Mouse (Mus musculus) midbrain, embryonic 14.5 days (tissue): ENCODE data around the gene Srp9. TPM values are rescaled to one million over a fixed set of nuclear protein-coding genes. Genes with fewer than 3 reads are reported as not detected.

Experiments used
- ATAC-seq: fragments of 200-750 bp; cut with Nextera tagmentation; 2 replicates; pipeline ENCODE4 v1.8.0; 2017; ENCODE audit warnings: moderate number of reproducible peaks, moderate library complexity; ENCODE audit not compliant: low FRiP score, low TSS enrichment
- DNase-seq: peaks from one replicate; pipeline ENCODE4 v3.0.0-alpha.2; 2015
- H3K27ac ChIP-seq: fragments of 300-500 bp; sonication (generic); replicated peaks from 2 replicates; pipeline ENCODE4 v1.5.1; 2014; ENCODE audit warnings: mild to moderate bottlenecking, low read depth, low read length, moderate library complexity
- H3K27me3 ChIP-seq: fragments of 300-500 bp; sonication (generic); 2 replicates; pipeline ENCODE4 v1.6.1; 2014; ENCODE audit warnings: low read length, control low read depth, mixed read lengths; ENCODE audit not compliant: control insufficient read depth, insufficient read depth
- H3K36me3 ChIP-seq: fragments of 300-500 bp; sonication (generic); 2 replicates; pipeline ENCODE4 v1.6.1; 2014; ENCODE audit warnings: low read length, control low read depth; ENCODE audit not compliant: control insufficient read depth, insufficient read depth
- H3K4me1 ChIP-seq: fragments of 300-500 bp; sonication (generic); 2 replicates; pipeline ENCODE4 v1.6.1; 2014; ENCODE audit warnings: mild to moderate bottlenecking, antibody characterized with exemption, low read length, control low read depth; ENCODE audit not compliant: control insufficient read depth, insufficient read depth
- H3K4me2 ChIP-seq: fragments of 300-500 bp; sonication (generic); 2 replicates; pipeline ENCODE4 v1.6.1; 2014; ENCODE audit warnings: mild to moderate bottlenecking, low read length, moderate library complexity
- H3K4me3 ChIP-seq: fragments of 300-500 bp; sonication (generic); replicated peaks from 2 replicates; pipeline ENCODE4 v1.5.1; 2014; ENCODE audit warnings: low read depth, low read length
- H3K9ac ChIP-seq: fragments of 300-500 bp; sonication (generic); replicated peaks from 2 replicates; pipeline ENCODE4 v1.6.1; 2014; ENCODE audit warnings: mild to moderate bottlenecking, low read length, moderate library complexity
- H3K9me3 ChIP-seq: fragments of 300-500 bp; sonication (generic); 2 replicates; pipeline ENCODE4 v1.6.1; 2016; ENCODE audit warnings: low read length, control low read depth, mixed read lengths; ENCODE audit not compliant: control insufficient read depth
- WGBS: fragments of 180-500 bp; shearing (Covaris S2); extraction: QIAGEN DNeasy Blood & Tissue Kit; methylation state at CpG from one replicate; pipeline ENCODE4 v1.1.7; 2014; 5-methylcytosine and 5-hydroxymethylcytosine counted together
- polyA plus RNA-seq: library from polyadenylated mRNA; unstranded; fragments of >200 nt; fragmentation: Nextera tagmentation; extraction: Ambion mirVana; gene quantifications from 2 replicates; pipeline ENCODE4 v1.2.1, GENCODE M21; 2014

The Srp9 gene
- polyA plus RNA-seq, 1 experiment from 2014 or later: 151 TPM

GRCm38 (mm10) chr1:182090298-182090677 lies 34.2 kb upstream of the Srp9 start:
- peaks cover 41% of the 10 kb centered on the region for H3K4me1 ChIP-seq
- H3K27me3 ChIP-seq: no peaks in the 10 kb centered on the region
- 0 out of 2 replicates have a peak overlapping the region, but pooled peaks have one; percentile 4 for H3K4me2 ChIP-seq
- ATAC-seq (no peak; the same call in 1 of the 2 replicates), DNase-seq (no peak)
- H3K4me3 ChIP-seq: no peak overlapping the region
- WGBS: 18% methylated on average over 5 of the region's 5 CpGs
- 0 out of 2 replicates have a peak overlapping the region, but pooled peaks have one; percentile 6 for H3K9ac ChIP-seq
- H3K36me3 ChIP-seq: no peaks in the 10 kb centered on the region
- H3K9me3 ChIP-seq: no peaks in the 10 kb centered on the region
- H3K27ac ChIP-seq: peak overlapping the region; percentile 57; the same call in 1 of the 2 replicates

- ATAC-seq (no peak), DNase-seq (no peak)
- Histone ChIP-seq H3K36me3 (no peaks in the 10 kb centered on the region), H3K9ac (no peak overlapping the region), H3K27ac (no peak overlapping the region), H3K4me1 (peaks cover 44% of the 10 kb centered on the region), H3K27me3 (no peaks in the 10 kb centered on the region), H3K4me2 (no peak overlapping the region), H3K9me3 (no peaks in the 10 kb centered on the region), H3K4me3 (no peak overlapping the region)
- 76% methylated on average over 7 of the region's 7 CpGs for WGBS
Measured at GRCm38 (mm10) chr1:182091261-182091660, 33.3 kb upstream of the Srp9 start.

GRCm38 (mm10) chr1:182091746-182092412 lies 32.7 kb upstream of the Srp9 start:
- Histone ChIP-seq H3K9ac (no peak overlapping the region), H3K36me3 (no peaks in the 10 kb centered on the region), H3K27me3 (no peaks in the 10 kb centered on the region), H3K4me3 (no peak overlapping the region), H3K4me1 (peaks cover 44% of the 10 kb centered on the region), H3K4me2 (no peak overlapping the region), H3K9me3 (no peaks in the 10 kb centered on the region), H3K27ac (no peak overlapping the region)
- DNase-seq: no peak
- ATAC-seq: no peak
- 84% methylated on average over 13 of the region's 13 CpGs for WGBS

GRCm38 (mm10) chr1:182092413-182092800 lies 32.1 kb upstream of the Srp9 start:
- DNase-seq (no peak), ATAC-seq (no peak)
- H3K4me2 ChIP-seq: no peak overlapping the region
- WGBS: 80% methylated on average over 5 of the region's 5 CpGs
- no peaks in the 10 kb centered on the region for H3K9me3 ChIP-seq
- no peak overlapping the region for H3K27ac ChIP-seq
- no peaks in the 10 kb centered on the region for H3K36me3 ChIP-seq
- no peaks in the 10 kb centered on the region for H3K27me3 ChIP-seq
- no peak overlapping the region for H3K9ac ChIP-seq
- peaks cover 44% of the 10 kb centered on the region for H3K4me1 ChIP-seq
- H3K4me3 ChIP-seq: no peak overlapping the region

- Histone ChIP-seq H3K4me1 (peaks cover 43% of the 10 kb centered on the region), H3K36me3 (no peaks in the 10 kb centered on the region), H3K27ac (no peak overlapping the region), H3K4me2 (no peak overlapping the region), H3K4me3 (no peak overlapping the region), H3K9me3 (no peaks in the 10 kb centered on the region), H3K9ac (no peak overlapping the region), H3K27me3 (no peaks in the 10 kb centered on the region)
- DNase-seq (no peak), ATAC-seq (no peak)
- 90% methylated on average over 5 of the region's 5 CpGs for WGBS
Measured at GRCm38 (mm10) chr1:182093407-182093806, 31.1 kb upstream of the Srp9 start.

- Histone ChIP-seq H3K4me3 (no peak overlapping the region), H3K27ac (no peak overlapping the region), H3K27me3 (no peaks in the 10 kb centered on the region), H3K9me3 (no peaks in the 10 kb centered on the region), H3K4me2 (no peak overlapping the region), H3K4me1 (peaks cover 31% of the 10 kb centered on the region), H3K36me3 (no peaks in the 10 kb centered on the region), H3K9ac (no peak overlapping the region)
- no peak for ATAC-seq
- DNase-seq: no peak
- 35% methylated on average over 15 of the region's 15 CpGs for WGBS
Measured at GRCm38 (mm10) chr1:182094473-182095136, 29.9 kb upstream of the Srp9 start.

GRCm38 (mm10) chr1:182095240-182095741 lies 29.2 kb upstream of the Srp9 start:
- H3K4me1 ChIP-seq: peaks cover 26% of the 10 kb centered on the region
- DNase-seq (peak; percentile 59), ATAC-seq (no peak)
- no peaks in the 10 kb centered on the region for H3K36me3 ChIP-seq
- no peaks in the 10 kb centered on the region for H3K27me3 ChIP-seq
- no peak overlapping the region for H3K9ac ChIP-seq
- H3K9me3 ChIP-seq: no peaks in the 10 kb centered on the region
- H3K4me2 ChIP-seq: no peak overlapping the region
- 14% methylated on average over 10 of the region's 10 CpGs for WGBS
- H3K27ac ChIP-seq: no peak overlapping the region
- H3K4me3 ChIP-seq: no peak overlapping the region

GRCm38 (mm10) chr1:182096707-182097106 lies 27.8 kb upstream of the Srp9 start:
- Histone ChIP-seq H3K4me3 (no peak overlapping the region), H3K36me3 (no peaks in the 10 kb centered on the region), H3K4me1 (peaks cover 17% of the 10 kb centered on the region), H3K9ac (no peak overlapping the region), H3K4me2 (no peak overlapping the region), H3K27me3 (no peaks in the 10 kb centered on the region), H3K9me3 (no peaks in the 10 kb centered on the region), H3K27ac (no peak overlapping the region)
- ATAC-seq: no peak
- DNase-seq: no peak
- 92% methylated on average over 5 of the region's 5 CpGs for WGBS

- H3K4me3 ChIP-seq: no peak overlapping the region
- H3K27me3 ChIP-seq: no peaks in the 10 kb centered on the region
- no peak overlapping the region for H3K27ac ChIP-seq
- H3K4me1 ChIP-seq: peaks cover 12% of the 10 kb centered on the region
- H3K9me3 ChIP-seq: no peaks in the 10 kb centered on the region
- DNase-seq: no peak
- no peak overlapping the region for H3K4me2 ChIP-seq
- H3K9ac ChIP-seq: no peak overlapping the region
- H3K36me3 ChIP-seq: no peaks in the 10 kb centered on the region
- ATAC-seq: no peak
- WGBS: 56% methylated on average over 5 of the region's 5 CpGs
Measured at GRCm38 (mm10) chr1:182099062-182099461, 25.5 kb upstream of the Srp9 start.
